Mouse (Mus musculus): ENCODE results near the gene Crtap. TPM values are rescaled to one million over a fixed set of nuclear protein-coding genes. Genes with fewer than 3 reads are reported as not detected.
"Not testable (repeated sequence)": the region's sequence is repeated elsewhere in the genome, so short reads cannot be mapped to it uniquely, and the experiment has no call there.

Crtap gene
- total and polyA plus RNA-seq, 2 experiments from 2014 or later = 22.7 to 34.2 TPM

DNA sequence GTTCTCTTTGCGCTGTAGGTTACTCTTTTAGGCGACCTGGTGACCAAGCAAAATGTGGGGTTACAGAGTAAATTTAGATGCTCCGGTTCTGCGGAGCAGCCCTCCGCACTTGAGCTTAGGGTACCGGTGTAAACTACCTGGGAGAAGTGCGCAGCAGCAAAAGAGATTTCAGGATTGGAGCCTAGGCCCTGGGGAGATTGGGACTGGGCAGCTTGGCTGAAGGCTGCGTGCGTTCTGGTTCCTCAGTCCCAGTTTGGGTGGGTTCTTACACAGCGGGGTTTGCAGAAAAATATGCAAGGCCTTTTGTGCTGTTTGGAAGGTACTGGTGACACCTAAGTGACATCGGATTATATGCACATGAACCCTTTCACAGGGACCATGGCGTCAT is 22.0 kb downstream of the Crtap start:
- H3K4me3 ChIP-seq (ENCODE audit: low read length) = peak overlapping the region; percentile 52
- no peaks in the 10 kb centered on the region for H3K4me1 ChIP-seq (ENCODE audit: insufficient read depth, low read length)
- no peak for TF ChIP-seq CTCF (IDR thresholded peaks at IDR 0.05; ENCODE audit: low read depth)
- peak overlapping the region; percentile 65 for H3K9ac ChIP-seq (replicated peaks; ENCODE audit: low read length)
- 13% methylated on average over 12 of the region's 12 CpGs for WGBS
- peak overlapping the region; percentile 60; the same call in 1 of the 2 replicates for H3K27ac ChIP-seq
- DNase-seq (ENCODE audit: low spot score) (no peak), ATAC-seq (0 out of 2 replicates have a peak, but pooled peaks have one; percentile 21)
- no peaks in the 10 kb centered on the region for H3K27me3 ChIP-seq (ENCODE audit: insufficient read depth, low read length)
- peak overlapping the region; percentile 83 for H3K4me2 ChIP-seq (ENCODE audit: low read depth, low read length)
- H3K36me3 ChIP-seq (ENCODE audit: insufficient read depth, low read length) = no peaks in the 10 kb centered on the region
- no peaks in the 10 kb centered on the region for H3K9me3 ChIP-seq (ENCODE audit: low read length)

DNA sequence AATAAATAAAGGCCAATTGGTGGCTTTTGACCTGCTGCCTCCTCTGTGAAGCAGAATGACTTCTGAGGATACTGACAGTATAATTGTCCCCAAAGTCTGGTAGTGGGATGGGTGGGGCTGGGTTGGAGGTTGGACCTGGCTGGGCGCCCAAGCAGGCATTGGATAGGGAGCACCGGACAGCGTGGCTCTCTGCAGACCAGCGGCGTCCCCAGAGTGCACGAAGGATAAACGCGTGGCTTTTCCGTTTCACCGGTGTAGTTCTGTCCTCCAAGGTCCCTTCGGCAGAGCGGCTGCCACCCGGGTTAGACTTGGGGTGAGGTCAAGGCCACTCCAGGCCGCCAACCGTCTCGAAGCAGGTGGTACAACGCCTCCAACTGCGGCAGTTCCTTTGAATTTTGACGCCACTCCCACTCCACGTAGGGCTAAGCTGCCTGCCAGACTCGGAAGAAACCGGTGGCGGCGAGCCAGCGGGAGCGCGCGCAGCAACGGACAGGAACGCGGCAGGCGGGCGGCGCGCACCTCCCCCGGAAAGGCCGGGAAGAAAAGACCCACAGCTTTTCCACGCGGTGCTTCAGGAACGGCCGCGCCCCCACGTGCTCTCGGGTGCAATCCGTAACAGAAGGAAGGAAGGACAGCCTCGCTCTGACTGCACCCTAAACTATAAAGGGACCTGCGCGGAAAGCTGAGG is 22.5 kb downstream of the Crtap start:
- Histone ChIP-seq H3K27ac (peak overlapping the region; percentile 60; the same call in 1 of the 2 replicates), H3K9me3 (ENCODE audit: low read length) (no peaks in the 10 kb centered on the region), H3K4me3 (ENCODE audit: low read length) (peak overlapping the region; percentile 52), H3K9ac (replicated peaks; ENCODE audit: low read length) (peak overlapping the region; percentile 65), H3K4me1 (ENCODE audit: insufficient read depth, low read length) (no peaks in the 10 kb centered on the region), H3K27me3 (ENCODE audit: insufficient read depth, low read length) (no peaks in the 10 kb centered on the region), H3K36me3 (ENCODE audit: insufficient read depth, low read length) (no peaks in the 10 kb centered on the region), H3K4me2 (ENCODE audit: low read depth, low read length) (peak overlapping the region; percentile 83)
- ATAC-seq (peak; percentile 88), DNase-seq (ENCODE audit: low spot score) (peak; percentile 86)
- WGBS = 1% methylated on average over 48 of the region's 48 CpGs
- no peak for TF ChIP-seq CTCF (IDR thresholded peaks at IDR 0.05; ENCODE audit: low read depth)

- H3K9me3 ChIP-seq (ENCODE audit: low read length); H3K4me2 ChIP-seq (ENCODE audit: low read depth, low read length); H3K36me3 ChIP-seq (ENCODE audit: insufficient read depth, low read length); ATAC-seq; H3K27me3 ChIP-seq (ENCODE audit: insufficient read depth, low read length); H3K9ac ChIP-seq (replicated peaks; ENCODE audit: low read length); H3K27ac ChIP-seq; H3K4me1 ChIP-seq (ENCODE audit: insufficient read depth, low read length); H3K4me3 ChIP-seq (ENCODE audit: low read length); DNase-seq (ENCODE audit: low spot score): not testable (repeated sequence)
- WGBS = 76% methylated on average over 9 of the region's 9 CpGs
Measured at GRCm38 (mm10) chr9:114329855-114330254, 60.6 kb downstream of the Crtap start, which contains the start of gene Bcl2a1c. Bcl2a1c (plus strand) TSS chr9:114330135.

- not testable (repeated sequence) for H3K36me3 ChIP-seq (ENCODE audit: insufficient read depth, low read length)
Measured at GRCm38 (mm10) chr9:114328332-114328731, 62.1 kb downstream of the Crtap start.

GRCm38 (mm10) chr9:114326011-114326748 is 64.3 kb downstream of the Crtap start:
- no peak overlapping the region for H3K4me2 ChIP-seq (ENCODE audit: low read depth, low read length)
- no peak overlapping the region for H3K27ac ChIP-seq
- no peak overlapping the region for H3K9ac ChIP-seq (replicated peaks; ENCODE audit: low read length)
- ATAC-seq (no peak), DNase-seq (ENCODE audit: low spot score) (no peak)
- H3K27me3 ChIP-seq (ENCODE audit: insufficient read depth, low read length) = no peaks in the 10 kb centered on the region
- WGBS = 74% methylated on average over 3 of the region's 3 CpGs
- H3K4me1 ChIP-seq (ENCODE audit: insufficient read depth, low read length) = no peaks in the 10 kb centered on the region
- H3K36me3 ChIP-seq (ENCODE audit: insufficient read depth, low read length) = no peaks in the 10 kb centered on the region
- H3K4me3 ChIP-seq (ENCODE audit: low read length) = no peak overlapping the region
- no peak for TF ChIP-seq CTCF (IDR thresholded peaks at IDR 0.05; ENCODE audit: low read depth)
- no peaks in the 10 kb centered on the region for H3K9me3 ChIP-seq (ENCODE audit: low read length)

More at GRCm38 (mm10) chr9:114328332-114328731, 62.1 kb downstream of the Crtap start:
- H3K4me2 ChIP-seq (ENCODE audit: low read depth, low read length); ATAC-seq; H3K4me3 ChIP-seq (ENCODE audit: low read length); H3K27ac ChIP-seq; H3K27me3 ChIP-seq (ENCODE audit: insufficient read depth, low read length); H3K4me1 ChIP-seq (ENCODE audit: insufficient read depth, low read length); H3K9me3 ChIP-seq (ENCODE audit: low read length); H3K9ac ChIP-seq (replicated peaks; ENCODE audit: low read length); DNase-seq (ENCODE audit: low spot score): not testable (repeated sequence)

Other genes with a start within 250 kb of the Crtap start
- not detected in 2 replicates for gene Bcl2a1c, start 60.5 kb downstream of the Crtap start, total RNA-seq (2014; rRNA removed)
- gene Bcl2a1c, start 60.5 kb downstream of the Crtap start, polyA plus RNA-seq (2015; fragmentation: Nextera tagmentation; extraction: Ambion mirVana) = not detected in 2 replicates
- 37.5 and 41.9 TPM in 2 replicates for gene Glb1, start 10.4 kb upstream of the Crtap start, total RNA-seq (2014; rRNA removed)
- gene Glb1, start 10.4 kb upstream of the Crtap start, polyA plus RNA-seq (2015; fragmentation: Nextera tagmentation; extraction: Ambion mirVana) = 35.7 and 36.2 TPM in 2 replicates
- gene Tmppe, start 10.4 kb upstream of the Crtap start, total RNA-seq (2014; rRNA removed) = 6.1 and 9.4 TPM in 2 replicates
- gene Tmppe, start 10.4 kb upstream of the Crtap start, polyA plus RNA-seq (2015; fragmentation: Nextera tagmentation; extraction: Ambion mirVana) = 5.9 and 7.1 TPM in 2 replicates
- not detected in 2 replicates for gene Ccr4, start 114.2 kb upstream of the Crtap start, total RNA-seq (2014; rRNA removed)
- gene Ccr4, start 114.2 kb upstream of the Crtap start, polyA plus RNA-seq (2015; fragmentation: Nextera tagmentation; extraction: Ambion mirVana) = not detected in 2 replicates
- gene C130032M10Rik, start 125.0 kb upstream of the Crtap start, total RNA-seq (2014; rRNA removed) = not detected in 2 replicates
- gene C130032M10Rik, start 125.0 kb upstream of the Crtap start, polyA plus RNA-seq (2015; fragmentation: Nextera tagmentation; extraction: Ambion mirVana) = not detected in 2 replicates
- 0.10 and 0.25 TPM in 2 replicates for gene Trim71, start 173.7 kb upstream of the Crtap start, total RNA-seq (2014; rRNA removed)
- gene Trim71, start 173.7 kb upstream of the Crtap start, polyA plus RNA-seq (2015; fragmentation: Nextera tagmentation; extraction: Ambion mirVana) = 0.20 and 0.24 TPM in 2 replicates
- 29.6 and 34.2 TPM in 2 replicates for gene Cnot10, start 249.5 kb upstream of the Crtap start, total RNA-seq (2014; rRNA removed)
- 45.3 and 48.0 TPM in 2 replicates for gene Cnot10, start 249.5 kb upstream of the Crtap start, polyA plus RNA-seq (2015; fragmentation: Nextera tagmentation; extraction: Ambion mirVana)